Mouse (Mus musculus): ENCODE data around the gene Nfxl1.

- TF ChIP-seq CTCF (IDR thresholded peaks at IDR 0.05; ENCODE audit: borderline replicate concordance, insufficient read depth, low read length) = no peak
- TF ChIP-seq POLR2A (IDR thresholded peaks at IDR 0.05; ENCODE audit: low read depth, low read length) = no peak
Observed at GRCm38 (mm10) chr5:72501763-72502162, 57.7 kb downstream of the Nfxl1 start.
